19 mouse cellular contexts compared by ENCODE assay signal in genomic region chr16:43931502-43931901, GRCm38 (mm10). TPM values are rescaled to one million over a fixed set of nuclear protein-coding genes. Genes with fewer than 3 reads are reported as not detected.
DNase-seq lines count a peak whose midpoint lies in the region; ATAC-seq and TF ChIP-seq lines count a peak whose summit lies in the region.
"Had no signal": no experiment of that assay in that cellular context is flagged by ENCODE, and none has a peak within 500 bp of the region (broad histone marks: within the 10 kb centered on the region; RNA-seq: fewer than 3 reads in every experiment).

No protein-coding gene starts in this region.

- no peaks in the 10 kb centered on the region for H3K9me3 ChIP-seq in neural tube, embryonic 13.5 days
- no peaks in the 10 kb centered on the region for H3K9me3 ChIP-seq in intestine, embryonic 15.5 days
- H3K9me3 ChIP-seq: embryonic facial prominence, embryonic 12.5 days; midbrain, embryonic 12.5 days had no signal

- H3K27ac ChIP-seq in neural tube, embryonic 13.5 days (replicated peaks), result peak overlapping the region; percentile 81
- no peak overlapping the region for H3K27ac ChIP-seq in intestine, embryonic 15.5 days
- H3K27ac ChIP-seq: embryonic facial prominence, embryonic 12.5 days; liver, embryonic 14.5 days; macrophage; midbrain, embryonic 12.5 days had no signal

- H3K4me3 ChIP-seq in neural tube, embryonic 13.5 days, result no peak overlapping the region
- H3K4me3 ChIP-seq in intestine, embryonic 15.5 days (replicated peaks), result no peak overlapping the region
- H3K4me3 ChIP-seq: embryonic facial prominence, embryonic 12.5 days; erythroblast, embryonic 14.5 days; midbrain, embryonic 12.5 days had no signal

- ATAC-seq in neural tube, embryonic 13.5 days (ENCODE audit: low read depth), result peak; percentile 91
- ATAC-seq in intestine, embryonic 15.5 days, result no peak

- peaks cover 18% of the 10 kb centered on the region for H3K4me1 ChIP-seq in neural tube, embryonic 13.5 days (replicated peaks)
- H3K4me1 ChIP-seq in intestine, embryonic 15.5 days (replicated peaks), result no peaks in the 10 kb centered on the region
- H3K4me1 ChIP-seq: embryonic facial prominence, embryonic 12.5 days; midbrain, embryonic 12.5 days had no signal

- no peak overlapping the region for H3K4me2 ChIP-seq in neural tube, embryonic 13.5 days
- H3K4me2 ChIP-seq in intestine, embryonic 15.5 days (replicated peaks), result no peak overlapping the region
- H3K4me2 ChIP-seq: embryonic facial prominence, embryonic 12.5 days; midbrain, embryonic 12.5 days had no signal

- 20% methylated on average over 3 of the region's 3 CpGs for WGBS in neural tube, embryonic 13.5 days
- WGBS in intestine, embryonic 15.5 days, result 68% methylated on average over 3 of the region's 3 CpGs

- 0 out of 2 replicates have a peak overlapping the region, but pooled peaks have one; percentile 0 for H3K9ac ChIP-seq in neural tube, embryonic 13.5 days
- H3K9ac ChIP-seq in intestine, embryonic 15.5 days, result no peak overlapping the region
- H3K9ac ChIP-seq: embryonic facial prominence, embryonic 12.5 days; liver, embryonic 14.5 days; midbrain, embryonic 12.5 days had no signal

- no peak for TF ChIP-seq CTCF in brain, embryonic 14.5 days (IDR thresholded peaks at IDR 0.05; ENCODE audit: borderline replicate concordance, extremely low read depth, insufficient read depth, insufficient read length)

- peak; percentile 52 for DNase-seq in heart, adult 11 months
- no peak for DNase-seq in heart, postnatal 25 days (ENCODE audit: low spot score)
- DNase-seq in layer of hippocampus, adult 11-12 months (ENCODE audit: low spot score), result peak; percentile 28
- DNase-seq in layer of hippocampus, adult 9-10 months (ENCODE audit: low spot score), result no peak
- DNase-seq in brain, embryonic 14.5 days (ENCODE audit: low read depth), result peak; percentile 33
- DNase-seq: cerebellum, adult 9-11 months; gastrocnemius, postnatal 10 days; heart, adult 18-20 months; heart, postnatal 4 days; kidney, postnatal 14 days; right cerebral cortex, postnatal 4 days; thymus, adult 2 months had no signal

- no peak for TF ChIP-seq POLR2A in brain, embryonic 14.5 days (IDR thresholded peaks at IDR 0.05; ENCODE audit: borderline replicate concordance, extremely low read depth, insufficient read depth, insufficient read length, poor library complexity, severe bottlenecking)

- no peaks in the 10 kb centered on the region for H3K36me3 ChIP-seq in neural tube, embryonic 13.5 days
- no peaks in the 10 kb centered on the region for H3K36me3 ChIP-seq in intestine, embryonic 15.5 days
- H3K36me3 ChIP-seq: embryonic facial prominence, embryonic 12.5 days had no signal

- H3K27me3 ChIP-seq in neural tube, embryonic 13.5 days, result no peaks in the 10 kb centered on the region
- no peaks in the 10 kb centered on the region for H3K27me3 ChIP-seq in intestine, embryonic 15.5 days (replicated peaks)
- H3K27me3 ChIP-seq: embryonic facial prominence, embryonic 12.5 days; midbrain, embryonic 12.5 days had no signal

- intact Hi-C loops in heart, postnatal 25 days (cut with DNase I), result no loop called here

RNA-seq across cellular contexts. Expression of gene Qtrt2, which starts 4.9 kb away (rescaled TPM):
- total RNA-seq in heart, postnatal 25 days (2021), result 10 to 100 TPM; 15.4 to 15.5 TPM
- 39.0 and 51.1 TPM in 2 replicates for polyA plus RNA-seq in brain, embryonic 14.5 days (2012; rRNA removed)
- polyA plus RNA-seq in neural tube, embryonic 13.5 days (2015; fragmentation: Nextera tagmentation; extraction: Ambion mirVana), result 19.4 and 22.2 TPM in 2 replicates
- polyA plus RNA-seq in intestine, embryonic 15.5 days (2015; fragmentation: Nextera tagmentation; extraction: Ambion mirVana), result 22.0 and 25.0 TPM in 2 replicates

RNA-seq across cellular contexts. Expression of gene Ccdc191, which starts 41.9 kb away (rescaled TPM):
- total RNA-seq in heart, postnatal 25 days (2021), result 1 to 10 TPM; 2.2 to 3.3 TPM
- polyA plus RNA-seq in brain, embryonic 14.5 days (2012; rRNA removed), result 2.1 and 3.5 TPM in 2 replicates
- polyA plus RNA-seq in neural tube, embryonic 13.5 days (2015; fragmentation: Nextera tagmentation; extraction: Ambion mirVana), result 8.2 and 8.9 TPM in 2 replicates
- polyA plus RNA-seq in intestine, embryonic 15.5 days (2015; fragmentation: Nextera tagmentation; extraction: Ambion mirVana), result 11.1 and 11.5 TPM in 2 replicates

RNA-seq across cellular contexts. Expression of gene Zdhhc23, which starts 48.1 kb away (rescaled TPM):
- under 1 TPM; 0.28 to 0.52 TPM for total RNA-seq in heart, postnatal 25 days (2021)
- 2.5 and 3.6 TPM in 2 replicates for polyA plus RNA-seq in brain, embryonic 14.5 days (2012; rRNA removed)
- polyA plus RNA-seq in neural tube, embryonic 13.5 days (2015; fragmentation: Nextera tagmentation; extraction: Ambion mirVana), result 1.4 and 1.7 TPM in 2 replicates
- polyA plus RNA-seq in intestine, embryonic 15.5 days (2015; fragmentation: Nextera tagmentation; extraction: Ambion mirVana), result 2.1 and 2.7 TPM in 2 replicates

Comparison
In these comparisons a context has a peak if more than half of its experiments do, and no peak if none do; other contexts are left out.
1. DNase-seq: peak in heart, adult 11 months (single experiment), layer of hippocampus, adult 11-12 months (single experiment) and brain, embryonic 14.5 days (single experiment); none in heart, postnatal 25 days (single experiment) and layer of hippocampus, adult 9-10 months (single experiment).